Mouse (Mus musculus): ENCODE results near the gene Med17.
"Not testable (repeated sequence)": the region's sequence is repeated elsewhere in the genome, so short reads cannot be mapped to it uniquely, and the experiment has no call there.

Gene Med17

GRCm38 (mm10) chr9:15279649-15280490 lies at the start of gene Med17:
TSS of gene Med17 (minus strand) at chr9:15279931.
- DNase-seq (ENCODE audit: low read depth, low spot score), result peak; percentile 97

- peak; percentile 25 for DNase-seq (ENCODE audit: low read depth, low spot score)
Observed at GRCm38 (mm10) chr9:15318170-15318742, 38.5 kb upstream of the Med17 start.

DNA sequence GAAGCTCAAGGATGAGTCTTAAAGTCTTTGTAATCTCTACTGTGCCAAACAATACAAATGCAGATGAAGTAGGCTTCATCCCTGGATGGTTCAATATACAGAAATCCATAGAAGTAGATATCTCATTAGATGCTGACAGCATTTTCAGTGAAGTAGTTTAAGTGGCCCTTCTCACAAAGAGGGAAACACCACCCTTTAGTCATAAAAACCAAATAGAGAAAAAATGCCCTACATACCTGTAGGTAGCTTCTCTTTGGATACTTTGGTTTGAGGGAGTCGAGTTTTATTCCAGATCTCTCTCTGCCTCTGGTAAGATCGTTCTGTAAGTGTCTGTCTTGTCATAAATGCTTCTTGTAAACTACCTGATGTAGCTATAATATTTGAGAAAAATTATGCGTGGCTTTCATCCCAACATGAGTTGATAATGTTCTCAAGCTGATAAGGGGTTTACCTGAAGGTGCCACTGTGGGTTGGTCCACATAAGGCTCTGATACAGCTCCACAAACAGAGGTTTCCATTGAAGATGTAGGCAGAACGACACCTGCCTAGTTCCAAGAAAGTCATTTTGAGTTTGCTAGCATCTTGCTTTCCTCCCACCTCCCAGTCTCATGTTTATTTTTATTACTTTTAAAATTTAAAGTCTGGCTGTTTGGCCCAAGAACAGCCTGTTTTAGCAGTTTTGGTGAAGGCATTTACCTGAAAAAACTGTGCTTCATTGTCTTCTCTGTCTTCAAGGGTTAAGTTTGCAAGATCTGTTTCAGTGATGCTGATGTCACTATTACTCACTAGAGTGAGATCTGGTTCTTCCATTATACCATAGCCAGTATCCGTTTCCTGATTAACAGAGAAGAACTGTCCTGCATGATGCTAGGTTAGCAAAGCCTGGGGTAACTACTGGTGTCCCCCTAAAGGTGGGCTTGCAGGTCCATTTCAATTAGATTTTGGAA lies 37.8 kb upstream of the Med17 start:
- DNase-seq (ENCODE audit: low read depth, low spot score), result peak; percentile 46

DNA sequence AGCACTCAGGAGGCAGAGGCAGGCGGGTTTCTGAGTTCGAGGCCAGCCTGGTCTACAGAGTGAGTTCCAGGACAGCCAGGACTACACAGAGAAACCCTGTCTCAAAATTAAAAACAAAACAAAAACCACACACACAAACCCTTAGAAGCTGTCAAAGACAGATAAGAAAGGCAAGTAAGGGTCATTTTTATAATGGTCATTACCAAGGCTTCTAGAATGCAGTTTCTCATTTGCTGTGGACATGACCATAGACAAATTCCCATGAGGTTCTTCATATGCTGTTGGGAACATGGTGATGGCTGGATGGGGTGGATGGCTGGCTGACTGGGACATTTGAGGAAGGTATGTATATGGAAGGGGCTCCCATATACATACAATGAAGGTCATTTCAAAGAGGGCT lies 36.6 kb upstream of the Med17 start:
- DNase-seq (ENCODE audit: low read depth, low spot score), result peak; percentile 25

- DNase-seq (ENCODE audit: low read depth, low spot score), result no peak
Observed at GRCm38 (mm10) chr9:15314619-15315018, 34.9 kb upstream of the Med17 start.

DNA sequence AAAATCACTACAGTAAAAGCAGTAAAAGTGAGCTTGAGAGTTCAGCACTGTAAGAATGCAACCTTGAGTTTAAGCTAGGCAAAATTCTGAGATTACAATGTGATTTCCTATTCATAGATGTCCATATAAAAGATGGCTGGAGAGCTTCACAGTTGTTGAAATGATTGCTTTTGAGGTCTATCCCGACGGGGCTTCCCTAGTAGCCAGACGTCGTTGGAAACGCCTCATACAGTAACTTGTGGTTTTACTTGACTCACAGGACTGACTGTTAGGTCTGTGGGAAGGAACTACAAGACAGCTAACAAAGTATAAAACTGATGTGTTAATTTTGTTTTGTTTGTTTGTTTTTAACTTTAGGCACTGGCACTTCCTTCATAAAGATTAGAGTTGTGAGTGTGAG lies 33.9 kb upstream of the Med17 start:
- peak; percentile 16 for DNase-seq (ENCODE audit: low read depth, low spot score)

DNA sequence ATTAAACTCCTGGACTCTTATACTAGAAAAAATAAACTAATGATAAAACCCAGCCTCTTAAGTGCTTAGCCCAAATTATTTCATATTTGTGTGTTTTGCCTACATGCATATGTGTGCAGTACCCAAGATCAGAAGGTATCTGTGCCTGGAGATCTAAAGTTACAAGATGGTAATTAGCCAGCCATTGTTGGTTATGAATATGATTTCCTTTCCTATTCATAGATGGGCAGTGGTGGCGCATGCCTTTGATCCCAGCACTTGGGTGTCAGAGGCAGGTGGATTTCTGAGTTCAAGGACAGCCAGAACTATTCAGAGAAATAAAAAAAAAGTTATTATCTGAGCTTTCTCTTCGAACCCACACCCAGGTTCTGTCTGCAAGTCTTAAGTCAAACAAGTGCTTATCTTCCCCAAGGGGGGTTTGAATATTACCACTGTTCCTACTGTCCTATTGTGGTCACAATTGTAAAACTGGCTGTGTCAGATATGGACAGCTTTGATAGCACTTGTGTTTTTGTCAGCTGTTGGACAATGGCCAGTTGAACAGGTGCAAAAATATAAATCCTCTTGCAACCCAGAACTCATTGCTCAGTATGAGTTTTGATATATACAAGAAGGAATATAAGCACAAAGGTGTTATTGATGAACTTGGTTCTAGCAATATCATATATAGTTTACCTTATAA lies 32.5 kb upstream of the Med17 start:
- DNase-seq (ENCODE audit: low read depth, low spot score), result peak; percentile 24

- no peak for DNase-seq (ENCODE audit: low read depth, low spot score)
Observed at GRCm38 (mm10) chr9:15310179-15310578, 30.4 kb upstream of the Med17 start.

- DNase-seq (ENCODE audit: low read depth, low spot score), result no peak
Observed at GRCm38 (mm10) chr9:15309425-15309824, 29.7 kb upstream of the Med17 start.

DNA sequence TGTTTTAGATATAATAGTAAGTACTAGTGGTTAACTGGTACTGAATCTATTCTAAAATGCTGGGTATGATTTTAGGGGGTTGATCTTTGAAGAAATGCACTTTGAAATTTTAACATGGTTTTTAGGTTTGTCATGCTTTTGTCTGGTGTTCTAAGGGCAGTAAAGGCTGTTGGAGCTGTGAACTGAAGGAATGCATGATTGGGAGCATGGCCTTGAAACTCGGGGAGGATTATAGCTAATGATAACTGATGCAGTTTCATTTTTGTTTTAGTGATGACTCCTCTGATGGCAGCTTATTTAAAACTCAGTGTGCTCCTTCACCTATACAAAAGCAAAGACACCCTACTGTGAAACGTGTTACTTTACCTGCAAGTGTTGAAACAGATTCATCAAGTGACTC lies 28.5 kb upstream of the Med17 start:
- DNase-seq (ENCODE audit: low read depth, low spot score), result no peak

DNA sequence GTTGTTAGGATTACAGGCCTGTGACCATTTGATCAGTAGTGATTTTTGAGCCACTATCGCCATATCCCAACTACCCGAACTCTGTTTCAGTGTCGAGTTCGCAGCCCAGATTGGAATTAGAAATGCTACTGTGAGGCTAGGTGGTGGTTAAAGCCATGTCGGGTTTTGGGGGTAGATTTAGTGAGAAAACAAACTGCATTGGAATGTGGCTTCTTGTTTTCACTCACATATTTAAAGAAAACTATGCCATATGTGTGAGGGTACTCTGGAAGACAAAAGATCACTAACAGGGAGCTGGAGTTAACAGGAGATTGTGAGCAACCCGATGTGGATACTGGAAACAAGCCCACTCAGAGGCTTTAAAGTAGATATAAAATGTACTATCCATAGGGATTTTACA lies 27.5 kb upstream of the Med17 start:
- no peak for DNase-seq (ENCODE audit: low read depth, low spot score)

GRCm38 (mm10) chr9:15306398-15307119 lies 26.8 kb upstream of the Med17 start, which contains the start of gene 4931406C07Rik:
TSS of gene 4931406C07Rik (minus strand) at chr9:15306448.
- DNase-seq (ENCODE audit: low read depth, low spot score), result peak; percentile 62

GRCm38 (mm10) chr9:15305503-15306397 lies 26.0 kb upstream of the Med17 start, which contains the start of gene Taf1d:
TSS of gene Taf1d (plus strand) at chr9:15306214.
- DNase-seq (ENCODE audit: low read depth, low spot score), result peak; percentile 91

DNA sequence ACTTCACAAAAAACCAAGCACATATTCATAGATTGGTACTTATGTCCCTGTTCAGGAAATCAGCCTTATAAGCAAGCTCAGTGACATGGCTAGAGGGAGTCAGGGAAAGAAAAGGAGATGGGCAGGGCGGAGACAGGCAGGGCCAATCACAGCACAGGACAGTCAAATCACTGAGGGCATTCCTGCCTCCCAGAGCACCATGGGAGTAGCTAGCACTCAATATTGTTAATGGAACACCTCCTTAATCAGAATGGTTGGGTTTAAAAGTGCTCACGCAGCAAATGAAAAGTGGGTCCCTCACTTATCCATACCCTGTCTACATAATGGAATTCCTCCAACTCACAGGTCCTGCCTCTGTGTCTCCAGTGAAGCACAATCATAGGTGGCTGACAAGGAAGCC lies 23.1 kb upstream of the Med17 start:
- peak; percentile 71 for DNase-seq (ENCODE audit: low read depth, low spot score)

GRCm38 (mm10) chr9:15302006-15302405 lies 22.3 kb upstream of the Med17 start:
- not testable (repeated sequence) for DNase-seq (ENCODE audit: low read depth, low spot score)

GRCm38 (mm10) chr9:15301399-15301798 lies 21.7 kb upstream of the Med17 start:
- DNase-seq (ENCODE audit: low read depth, low spot score), result no peak

GRCm38 (mm10) chr9:15300056-15300455 lies 20.3 kb upstream of the Med17 start:
- DNase-seq (ENCODE audit: low read depth, low spot score), result no peak

DNA sequence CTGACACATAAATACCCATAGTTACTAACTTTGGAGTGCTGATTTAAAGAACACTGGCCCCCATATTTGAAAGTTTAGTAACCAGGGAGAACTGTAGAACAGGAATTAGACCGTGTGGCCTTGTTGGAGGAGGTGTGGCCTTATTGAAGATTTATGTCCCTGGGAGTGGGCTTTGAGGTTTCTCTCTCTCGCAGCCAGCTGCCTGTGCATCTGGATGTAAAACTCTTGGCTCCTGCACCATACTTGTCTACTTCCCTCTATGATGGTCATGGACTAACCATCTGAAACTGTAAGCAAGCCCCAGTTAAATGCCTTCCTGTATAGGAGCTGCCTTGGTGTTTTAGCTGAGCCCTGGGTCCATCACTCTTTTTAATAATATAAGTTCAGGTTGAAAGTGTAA lies 18.7 kb upstream of the Med17 start:
- no peak for DNase-seq (ENCODE audit: low read depth, low spot score)

DNA sequence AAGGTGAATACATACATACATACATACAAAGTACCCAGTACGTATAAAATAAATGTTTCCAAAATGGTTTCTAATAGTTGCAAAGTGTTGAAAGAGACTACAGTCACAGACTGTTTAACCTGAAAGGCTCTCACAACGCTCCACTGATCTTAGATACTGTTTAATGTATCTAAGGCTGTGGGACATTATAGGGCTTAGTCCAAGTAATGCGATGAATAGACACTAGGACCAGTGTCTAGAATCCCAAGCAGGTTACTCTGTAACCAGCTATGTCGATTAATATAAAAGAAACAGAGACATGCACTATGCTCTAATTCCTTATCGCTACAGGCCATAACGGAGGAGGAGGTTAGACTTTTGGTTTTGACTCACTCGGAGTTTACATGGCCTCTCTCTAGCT lies 17.4 kb upstream of the Med17 start:
- DNase-seq (ENCODE audit: low read depth, low spot score), result no peak

DNA sequence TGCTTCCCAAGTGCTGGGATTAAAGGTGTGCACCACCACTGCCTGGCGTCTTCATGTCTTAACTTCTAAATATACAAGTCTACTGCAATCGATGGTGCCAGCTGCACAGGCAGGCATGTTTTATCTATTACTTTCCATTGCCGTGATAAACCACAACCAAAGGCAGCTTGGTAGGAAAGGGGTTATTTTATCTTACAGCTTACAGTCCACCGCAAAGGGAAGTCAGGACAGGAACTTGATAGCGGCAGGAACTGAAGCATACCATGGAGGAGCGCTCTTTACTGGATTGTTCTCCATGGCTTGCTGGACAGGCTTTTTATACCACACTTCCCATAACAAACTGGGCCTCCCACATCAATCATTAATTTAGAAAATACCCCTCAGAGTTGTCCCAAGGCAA lies 9.5 kb upstream of the Med17 start:
- no peak for DNase-seq (ENCODE audit: low read depth, low spot score)

All from R1 (cell line).